Mouse (Mus musculus) heart, postnatal 14 days (tissue): ENCODE data around the gene Tbata. TPM values are rescaled to one million over a fixed set of nuclear protein-coding genes. Genes with fewer than 3 reads are reported as not detected.

ENCODE experiments used
- DNase-seq, 2 experiments: peaks; one replicate each; pipeline ENCODE4 v3.0.0; 2021 to 2022
- intact Hi-C: fragments of 180-260 bp; cut with DNase I; formaldehyde crosslinking; loops from one replicate; pipeline ENCODE4 v1.15.1; 2025
- total RNA-seq, 2 experiments: library from RNA; stranded (reverse); gene quantifications; 2 replicates each; pipeline ENCODE4 v1.2.3; 2021

The Tbata gene
- total RNA-seq, 2 experiments from 2014 or later, result 0.31 to 6.1 TPM

DNA sequence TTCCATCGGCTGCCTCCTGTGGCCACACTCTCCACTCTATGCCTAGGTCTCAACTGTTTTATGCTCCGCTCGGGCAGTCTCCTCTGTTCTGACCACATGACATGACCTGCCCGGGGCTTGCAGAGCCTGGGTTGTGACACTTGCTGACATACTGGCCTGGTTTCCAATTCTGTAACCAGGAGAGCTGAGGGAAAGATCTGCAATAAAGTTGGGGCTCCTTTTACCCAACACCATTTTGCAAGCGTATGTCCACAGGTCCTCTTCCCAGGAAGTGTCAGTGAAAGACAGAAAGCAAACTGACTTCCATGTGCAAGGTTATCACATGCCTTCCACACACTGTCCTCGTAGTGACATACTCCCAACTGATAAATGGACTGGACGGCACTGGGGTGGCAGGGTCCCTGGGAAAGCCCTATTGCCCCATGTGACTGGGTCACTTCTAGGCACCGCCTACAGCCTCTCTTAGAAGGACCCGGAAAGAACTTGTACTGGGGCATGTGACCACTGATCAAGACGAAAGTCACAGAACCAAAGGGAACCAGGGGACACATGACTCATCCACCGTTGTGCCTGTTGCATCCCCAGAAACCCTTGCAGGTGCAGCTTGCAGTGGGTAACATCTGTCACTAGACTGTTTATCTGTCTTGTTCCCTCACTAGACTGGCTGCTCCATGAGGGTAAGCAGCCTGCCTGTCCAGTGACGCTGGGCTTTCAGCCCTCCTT is 30.0 kb downstream of the Tbata start:
- intact Hi-C loops, result loop anchor here (5.0 kb wide), 1 partner anchor 456 kb away; no protein-coding TSS in a partner anchor
- no peak for DNase-seq

GRCm38 (mm10) chr10:61203930-61204329 is 32.2 kb downstream of the Tbata start:
- intact Hi-C loops, result loop anchor here (5.0 kb wide), 1 partner anchor 453 kb away; no protein-coding TSS in a partner anchor

GRCm38 (mm10) chr10:61208114-61208684 is 36.4 kb downstream of the Tbata start:
- intact Hi-C loops, result no loop called here
- DNase-seq, result no peak

More at GRCm38 (mm10) chr10:61203930-61204329, 32.2 kb downstream of the Tbata start:
- DNase-seq, result no peak

DNA sequence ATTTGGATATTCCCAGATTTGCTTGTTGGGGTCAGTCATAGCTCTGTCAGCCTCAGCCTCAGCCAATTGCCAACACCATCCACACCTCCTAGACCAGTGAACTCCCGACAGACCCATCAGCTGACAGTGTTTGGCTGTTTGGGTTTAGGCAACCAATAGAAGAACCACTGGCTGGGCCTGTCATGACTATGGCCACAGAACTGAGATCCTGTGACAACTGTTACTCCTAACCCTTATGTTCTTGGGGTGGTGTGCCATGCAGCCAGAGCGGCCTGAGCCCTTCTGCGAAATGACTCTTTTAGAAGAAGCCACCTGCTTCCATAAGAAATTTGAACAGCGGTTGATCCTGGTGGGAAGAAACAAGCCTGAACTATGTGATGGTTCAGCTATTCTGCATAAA is 39.4 kb downstream of the Tbata start:
- no peak for DNase-seq
- intact Hi-C loops, result no loop called here

- intact Hi-C loops, result no loop called here
- peak; percentile 66 to 78 for DNase-seq
These were observed 40.0 kb downstream of the Tbata start for GRCm38 (mm10) chr10:61211743-61212142.

GRCm38 (mm10) chr10:61212817-61213216 is 41.1 kb downstream of the Tbata start:
- no peak for DNase-seq
- intact Hi-C loops, result no loop called here

GRCm38 (mm10) chr10:61215658-61216057 is 43.9 kb downstream of the Tbata start:
- intact Hi-C loops, result loop anchor here (5.0 kb wide), 1 partner anchor 57 kb away; the partner anchor contains the start of gene Adamts14
- DNase-seq, result no peak

DNA sequence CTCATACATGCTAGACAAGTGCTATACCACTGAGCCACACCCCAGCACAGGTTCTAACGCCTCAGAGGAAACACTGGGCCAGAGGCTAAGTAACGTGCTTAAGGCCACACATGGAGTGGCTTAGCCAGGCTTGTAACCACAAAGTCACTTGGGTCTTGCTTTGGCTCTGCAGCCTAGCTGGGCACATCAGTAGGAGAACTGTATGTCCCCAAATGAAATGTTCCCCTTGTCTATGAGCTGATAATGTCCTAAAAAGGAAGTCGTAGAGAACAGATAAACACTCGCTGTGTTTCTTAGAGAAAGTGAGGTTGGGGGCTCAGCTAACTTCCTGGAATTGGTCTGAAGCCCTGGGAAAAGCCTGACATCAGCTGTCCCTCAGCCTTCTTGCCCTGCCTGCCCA is 44.4 kb downstream of the Tbata start:
- no peak for DNase-seq
- intact Hi-C loops, result loop anchor here (5.0 kb wide), 1 partner anchor 56 kb away; the partner anchor contains the start of gene Adamts14

GRCm38 (mm10) chr10:61219318-61219717 is 47.6 kb downstream of the Tbata start:
- intact Hi-C loops, result loop anchor here (5.0 kb wide), 1 partner anchor 53 kb away; the partner anchor contains the start of gene Adamts14
- no peak for DNase-seq

DNA sequence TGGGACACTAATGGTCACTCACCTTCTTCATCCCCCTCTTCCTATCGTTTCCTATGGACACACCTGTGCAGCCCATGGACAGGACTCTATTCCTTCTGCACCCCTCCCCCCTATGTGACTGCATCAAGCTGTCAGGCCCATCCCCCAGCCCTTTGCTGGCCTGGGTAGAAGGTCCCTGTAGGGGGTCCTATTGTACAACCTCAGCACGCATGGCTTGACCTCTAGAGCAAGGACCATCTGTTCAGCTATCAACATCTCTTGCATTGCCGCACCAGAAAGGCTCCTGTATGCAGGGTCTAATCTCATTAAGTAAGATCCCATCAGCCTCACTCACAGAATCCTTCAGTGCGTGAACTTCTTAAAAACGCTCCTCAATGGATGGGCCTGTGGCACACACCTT is 53.9 kb downstream of the Tbata start:
- intact Hi-C loops, result no loop called here
- DNase-seq, result no peak

- no peak for DNase-seq
These were observed 55.1 kb downstream of the Tbata start for GRCm38 (mm10) chr10:61226784-61227396.

GRCm38 (mm10) chr10:61231756-61232155 is 60.0 kb downstream of the Tbata start:
- DNase-seq, result no peak
- intact Hi-C loops, result no loop called here

More at GRCm38 (mm10) chr10:61226784-61227396, 55.1 kb downstream of the Tbata start:
- intact Hi-C loops, result no loop called here

DNA sequence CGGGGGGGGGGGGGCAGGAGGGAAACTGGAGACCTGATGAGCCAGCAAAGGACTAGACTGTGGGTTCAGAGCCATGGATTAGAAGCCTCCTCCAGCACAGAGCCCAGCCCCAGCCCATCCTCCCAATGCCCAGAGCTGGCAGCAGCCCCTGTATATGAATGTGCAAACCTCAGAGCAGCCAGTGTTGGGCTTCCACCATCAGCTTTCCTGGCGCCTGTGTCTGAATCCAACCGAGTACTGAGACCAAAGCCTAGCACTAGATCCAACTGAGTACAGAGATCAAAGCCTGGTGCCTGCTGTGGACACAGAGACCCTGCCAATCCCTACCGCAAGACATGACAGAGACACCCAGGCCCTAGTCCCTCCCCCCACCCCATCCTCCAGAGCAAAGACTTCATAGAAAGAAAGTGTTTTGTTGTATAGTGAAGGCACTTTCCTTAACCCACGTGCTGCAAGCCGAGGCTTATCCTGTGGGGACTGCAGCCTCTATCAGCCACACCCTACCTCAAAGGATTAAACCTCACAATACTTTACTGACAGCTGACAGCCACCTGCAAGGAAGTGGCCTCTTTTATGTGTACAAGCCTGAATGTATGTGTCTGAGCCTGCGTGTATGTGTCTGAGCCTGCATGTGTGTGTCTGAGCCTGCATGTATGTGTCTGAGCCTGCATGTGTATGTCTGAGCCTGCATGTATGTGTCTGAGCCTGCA is 61.3 kb downstream of the Tbata start:
- intact Hi-C loops, result no loop called here
- DNase-seq, result no peak

DNA sequence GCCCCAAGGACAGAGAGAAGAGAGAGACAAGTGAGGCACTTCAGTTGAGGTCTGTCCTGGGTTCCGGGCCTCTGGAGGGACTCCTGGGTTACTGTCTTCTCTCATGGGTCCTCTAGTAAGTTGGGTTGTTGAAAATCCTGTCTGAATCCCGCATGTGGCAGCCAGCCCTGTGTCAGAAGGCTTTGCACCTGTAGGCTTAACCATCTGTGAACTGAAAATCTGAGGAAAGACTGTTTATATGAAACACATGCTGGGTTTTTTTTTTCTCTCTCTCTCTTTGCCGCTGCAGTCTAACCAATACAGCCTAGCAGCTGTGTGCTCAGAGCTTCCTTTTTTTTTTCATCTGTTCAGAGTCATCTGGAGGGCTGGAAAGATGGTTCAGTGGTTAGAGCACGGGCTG is 62.6 kb downstream of the Tbata start:
- no peak for DNase-seq
- intact Hi-C loops, result no loop called here

- intact Hi-C loops, result no loop called here
- no peak for DNase-seq
These were observed 64.0 kb downstream of the Tbata start for GRCm38 (mm10) chr10:61235677-61236267.

- intact Hi-C loops, result no loop called here
These were observed 65.1 kb downstream of the Tbata start for GRCm38 (mm10) chr10:61236683-61237390.

GRCm38 (mm10) chr10:61237391-61237785 is 65.6 kb downstream of the Tbata start:
- no peak for DNase-seq
- intact Hi-C loops, result no loop called here

More at GRCm38 (mm10) chr10:61236683-61237390, 65.1 kb downstream of the Tbata start:
- DNase-seq, result no peak
